Mouse (Mus musculus) intestine, postnatal 0 days (tissue): ENCODE data around the gene Fahd1. TPM values are rescaled to one million over a fixed set of nuclear protein-coding genes. Genes with fewer than 3 reads are reported as not detected.

Experiments used
- ATAC-seq: fragments of 200-750 bp; cut with Nextera tagmentation; 2 replicates; pipeline ENCODE4 v1.8.0; 2017; ENCODE audit warnings: mild to moderate bottlenecking, moderate TSS enrichment, moderate library complexity
- H3K27ac ChIP-seq: fragments of 300-500 bp; sonication (generic); 2 replicates; pipeline ENCODE4 v1.5.1; 2014; ENCODE audit warnings: mild to moderate bottlenecking, low read depth, low read length, moderate library complexity
- H3K27me3 ChIP-seq: fragments of 300-500 bp; sonication (generic); replicated peaks from 2 replicates; pipeline ENCODE4 v1.6.1; 2014; ENCODE audit warnings: low read length, mixed read lengths; ENCODE audit not compliant: control insufficient read depth, insufficient read depth
- H3K36me3 ChIP-seq: fragments of 300-500 bp; sonication (generic); 2 replicates; pipeline ENCODE4 v1.6.1; 2014; ENCODE audit warnings: mild to moderate bottlenecking, moderate library complexity; ENCODE audit not compliant: control insufficient read depth, insufficient read depth
- H3K4me1 ChIP-seq: fragments of 300-500 bp; sonication (generic); replicated peaks from 2 replicates; pipeline ENCODE4 v1.6.1; 2014; ENCODE audit warnings: antibody characterized with exemption, low read length, mixed read lengths; ENCODE audit not compliant: control insufficient read depth, insufficient read depth
- H3K4me2 ChIP-seq: fragments of 300-500 bp; sonication (generic); replicated peaks from 2 replicates; pipeline ENCODE4 v1.6.1; 2014; ENCODE audit warnings: low read depth, mild to moderate bottlenecking, moderate library complexity
- H3K4me3 ChIP-seq: fragments of 300-500 bp; sonication (generic); 2 replicates; pipeline ENCODE4 v1.5.1; 2014; ENCODE audit warnings: low read depth, low read length
- H3K9ac ChIP-seq: fragments of 300-500 bp; sonication (generic); 2 replicates; pipeline ENCODE4 v1.6.1; 2014; ENCODE audit warnings: mild to moderate bottlenecking, low read depth, low read length
- H3K9me3 ChIP-seq: fragments of 300-500 bp; sonication (generic); 2 replicates; pipeline ENCODE4 v1.6.1; 2016; ENCODE audit warnings: mixed run types; ENCODE audit not compliant: control insufficient read depth
- CTCF ChIP-seq: sonication (generic); IDR thresholded peaks from 2 replicates; pipeline ENCODE4 v1.5.1; 2016; ENCODE audit warnings: low read depth, mild to moderate bottlenecking, control low read depth, antibody characterized with exemption, moderate library complexity
- WGBS: fragments of 180-500 bp; shearing (Covaris S2); extraction: QIAGEN DNeasy Blood & Tissue Kit; methylation state at CpG from one replicate; pipeline ENCODE4 v1.1.7; 2014; 5-methylcytosine and 5-hydroxymethylcytosine counted together
- polyA plus RNA-seq: library from polyadenylated mRNA; unstranded; fragments of >200 nt; fragmentation: Nextera tagmentation; extraction: Ambion mirVana; gene quantifications from 2 replicates; pipeline ENCODE4 v1.2.1, GENCODE M21; 2015

Gene Fahd1
- polyA plus RNA-seq, 1 experiment from 2014 or later, result 165 TPM

GRCm38 (mm10) chr17:24885356-24886133 lies 35.4 kb upstream of the Fahd1 start:
- H3K36me3 ChIP-seq, result peaks cover 36% of the 10 kb centered on the region
- peaks cover 12% of the 10 kb centered on the region; the same call in 1 of the 2 replicates for H3K4me1 ChIP-seq
- ATAC-seq, result no peak
- H3K9ac ChIP-seq, result peak overlapping the region; percentile 63
- TF ChIP-seq CTCF, result no peak
- H3K27ac ChIP-seq, result 0 out of 2 replicates have a peak overlapping the region, but pooled peaks have one; percentile 41
- no peaks in the 10 kb centered on the region for H3K9me3 ChIP-seq
- WGBS, result 22% methylated on average over 22 of the region's 22 CpGs
- no peaks in the 10 kb centered on the region for H3K27me3 ChIP-seq
- peak overlapping the region; percentile 78 for H3K4me3 ChIP-seq
- H3K4me2 ChIP-seq, result peak overlapping the region; percentile 77

GRCm38 (mm10) chr17:24884391-24884790 lies 34.2 kb upstream of the Fahd1 start:
- peaks cover 12% of the 10 kb centered on the region; the same call in 1 of the 2 replicates for H3K4me1 ChIP-seq
- 89% methylated on average over 6 of the region's 6 CpGs for WGBS
- H3K4me3 ChIP-seq, result no peak overlapping the region
- no peak for ATAC-seq
- no peaks in the 10 kb centered on the region for H3K9me3 ChIP-seq
- no peak overlapping the region for H3K27ac ChIP-seq
- no peak for TF ChIP-seq CTCF
- H3K27me3 ChIP-seq, result no peaks in the 10 kb centered on the region
- H3K4me2 ChIP-seq, result no peak overlapping the region
- H3K9ac ChIP-seq, result no peak overlapping the region
- H3K36me3 ChIP-seq, result peaks cover 29% of the 10 kb centered on the region

GRCm38 (mm10) chr17:24881738-24882440 lies 31.7 kb upstream of the Fahd1 start:
- no peak overlapping the region for H3K27ac ChIP-seq
- no peak for ATAC-seq
- WGBS, result 52% methylated on average over 7 of the region's 7 CpGs

GRCm38 (mm10) chr17:24878531-24878930 lies 28.4 kb upstream of the Fahd1 start:
- peak; percentile 15; the same call in 1 of the 2 replicates for ATAC-seq
- peak overlapping the region; percentile 54 for H3K4me2 ChIP-seq
- 0 out of 2 replicates have a peak, but pooled peaks cover 5% of the 10 kb centered on the region for H3K4me1 ChIP-seq
- no peaks in the 10 kb centered on the region for H3K9me3 ChIP-seq
- H3K36me3 ChIP-seq, result peaks cover 15% of the 10 kb centered on the region
- 0 out of 2 replicates have a peak overlapping the region, but pooled peaks have one; percentile 3 for H3K4me3 ChIP-seq
- no peaks in the 10 kb centered on the region for H3K27me3 ChIP-seq
- H3K9ac ChIP-seq, result peak overlapping the region; percentile 46
- 55% methylated on average over 8 of the region's 8 CpGs for WGBS
- TF ChIP-seq CTCF, result no peak
- peak overlapping the region; percentile 94 for H3K27ac ChIP-seq

More at GRCm38 (mm10) chr17:24881738-24882440, 31.7 kb upstream of the Fahd1 start:
- Histone ChIP-seq H3K4me3 (no peak overlapping the region), H3K4me2 (no peak overlapping the region), H3K27me3 (no peaks in the 10 kb centered on the region), H3K36me3 (peaks cover 29% of the 10 kb centered on the region), H3K9ac (no peak overlapping the region), H3K9me3 (no peaks in the 10 kb centered on the region), H3K4me1 (peaks cover 5% of the 10 kb centered on the region; the same call in 1 of the 2 replicates)
- peak; percentile 82 for TF ChIP-seq CTCF

- ATAC-seq, result peak; percentile 65
Observed at GRCm38 (mm10) chr17:24878117-24878397, 27.9 kb upstream of the Fahd1 start.

More at GRCm38 (mm10) chr17:24878117-24878397, 27.9 kb upstream of the Fahd1 start:
- peaks cover 10% of the 10 kb centered on the region for H3K36me3 ChIP-seq
- peak overlapping the region; percentile 9; the same call in 1 of the 2 replicates for H3K4me3 ChIP-seq
- peak overlapping the region; percentile 46 for H3K9ac ChIP-seq
- no peaks in the 10 kb centered on the region for H3K27me3 ChIP-seq
- 0 out of 2 replicates have a peak, but pooled peaks cover 5% of the 10 kb centered on the region for H3K4me1 ChIP-seq
- WGBS, result 27% methylated on average over 5 of the region's 5 CpGs
- peak overlapping the region; percentile 94 for H3K27ac ChIP-seq
- TF ChIP-seq CTCF, result no peak
- no peaks in the 10 kb centered on the region for H3K9me3 ChIP-seq
- peak overlapping the region; percentile 54 for H3K4me2 ChIP-seq
